Mouse (Mus musculus) 3T3-L1 (cell line): ENCODE results near the gene Mylk.
"Not testable (repeated sequence)": the region's sequence is repeated elsewhere in the genome, so short reads cannot be mapped to it uniquely, and the experiment has no call there.

Source experiments
- DNase-seq: peaks from one replicate; pipeline ENCODE4 v3.0.0-alpha.2; 2015; ENCODE audit warnings: low read depth, low spot score

The Mylk gene

DNA sequence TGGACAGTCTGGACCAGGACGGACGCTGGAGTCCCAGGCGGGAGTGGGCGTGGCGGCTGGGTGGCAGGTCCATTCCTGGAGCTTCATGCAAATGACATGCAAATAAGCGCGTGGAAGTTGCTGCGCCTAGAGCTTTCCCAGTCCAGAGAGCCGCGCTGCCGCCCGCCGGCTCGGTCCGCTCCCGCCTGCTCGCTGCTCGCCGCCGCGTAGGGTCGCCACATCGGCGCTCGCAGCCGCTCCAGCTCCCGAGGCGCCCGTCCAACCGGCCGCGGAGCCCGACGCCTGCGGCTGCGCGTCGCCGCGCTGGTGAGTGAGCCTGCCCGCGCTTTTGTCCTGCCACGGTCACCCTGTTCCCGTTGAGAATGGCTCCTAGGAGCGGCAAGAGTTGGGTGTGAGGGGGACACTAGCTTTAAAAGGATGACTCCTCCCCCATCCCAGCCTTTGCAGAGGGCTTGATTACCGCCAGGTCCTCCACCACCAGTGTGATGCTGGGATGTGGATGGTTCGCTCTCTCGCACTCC lies at the start of gene Mylk:
Gene Mylk, plus strand, starts transcription at position 146 of the 521 bp plus-strand sequence.
- DNase-seq = no peak

DNA sequence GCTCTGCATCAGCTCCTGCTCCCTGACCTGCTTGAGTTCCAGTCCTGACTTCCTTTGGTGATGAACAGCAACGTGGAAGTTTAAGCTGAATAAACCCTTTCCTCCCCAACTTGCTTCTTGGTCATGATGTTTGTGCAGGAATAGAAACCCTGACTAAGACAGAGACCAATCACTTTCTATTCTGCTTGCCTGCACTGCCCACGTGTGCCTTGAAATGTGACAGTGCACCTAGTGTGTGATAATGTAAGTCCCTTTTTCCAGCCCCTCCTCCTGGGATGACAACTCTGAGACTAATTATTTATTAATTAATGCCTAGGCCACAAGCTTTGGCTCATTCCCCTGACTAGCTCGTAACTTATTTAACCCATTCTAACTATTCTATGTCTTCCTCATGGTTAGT lies 46.3 kb upstream of the Mylk start:
- not testable (repeated sequence) for DNase-seq

DNA sequence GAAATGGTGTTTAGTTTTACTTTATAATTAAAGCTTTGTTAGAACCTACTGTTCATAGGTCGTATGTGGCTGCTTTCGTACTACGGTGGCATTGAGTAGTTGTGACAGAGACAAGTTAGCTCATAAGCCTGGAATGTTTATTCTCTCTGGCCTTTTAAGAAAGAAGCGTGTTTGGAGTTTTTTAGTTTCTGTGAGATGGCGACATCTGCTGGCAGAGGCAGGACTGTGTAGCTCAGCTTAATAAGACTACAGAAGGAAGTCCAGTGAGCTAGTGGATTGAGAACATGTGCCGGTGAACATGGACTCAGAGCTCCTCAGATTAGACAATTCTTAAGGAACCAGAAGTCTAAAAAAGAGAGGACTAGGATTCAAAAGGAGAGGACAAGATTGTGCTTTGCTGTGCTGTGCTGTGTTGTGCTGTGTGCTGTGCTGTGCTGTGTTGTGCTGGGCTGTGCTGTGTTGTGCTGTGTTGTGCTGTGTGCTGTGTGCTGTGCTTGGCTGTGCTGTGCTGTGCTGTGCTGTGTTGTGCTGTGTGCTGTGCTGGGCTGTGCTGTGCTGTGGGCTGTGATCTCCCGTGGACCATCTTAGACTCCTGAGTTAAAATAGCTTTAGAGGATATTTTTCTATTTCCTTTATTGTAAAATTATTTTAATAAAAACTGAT lies 44.7 kb upstream of the Mylk start:
- DNase-seq = peak; percentile 96

DNA sequence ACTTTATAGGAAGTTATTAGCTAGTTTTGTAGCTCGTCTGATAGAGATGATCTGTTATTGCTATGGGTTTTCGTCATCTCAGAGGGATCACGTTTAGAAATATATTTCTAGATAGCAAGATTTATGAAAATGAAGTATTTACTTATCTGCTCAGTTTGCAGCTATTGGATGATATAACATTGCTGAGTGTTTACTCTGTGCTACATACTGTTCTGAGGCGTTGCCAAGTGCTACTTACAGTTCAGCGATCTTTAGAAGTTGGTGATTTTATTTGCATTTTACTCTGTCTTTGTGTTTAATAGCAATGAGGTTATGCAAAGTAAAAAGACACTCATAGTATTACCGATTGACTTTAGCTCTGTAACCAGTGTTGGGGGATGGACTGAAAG lies 44.2 kb upstream of the Mylk start:
- no peak for DNase-seq

DNA sequence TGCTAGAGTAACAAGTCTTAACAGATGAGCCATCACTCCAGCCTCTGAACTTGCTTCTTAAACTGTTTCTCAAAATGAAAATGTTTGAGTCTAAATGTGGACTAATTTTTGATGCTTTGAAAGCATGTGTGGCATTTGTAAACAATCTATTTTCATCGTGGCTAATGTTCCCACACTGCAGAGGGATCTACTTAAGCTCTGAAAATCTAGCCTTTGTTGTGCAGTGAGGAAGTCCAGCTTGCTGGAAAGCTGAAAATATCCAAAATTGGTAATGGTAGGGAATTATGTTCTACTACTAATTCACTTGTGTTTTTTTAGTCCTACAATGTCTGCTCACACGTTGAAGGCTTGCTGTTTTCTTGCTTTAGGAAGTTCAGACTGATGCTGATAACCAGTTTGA lies 39.0 kb upstream of the Mylk start:
- DNase-seq = no peak

DNA sequence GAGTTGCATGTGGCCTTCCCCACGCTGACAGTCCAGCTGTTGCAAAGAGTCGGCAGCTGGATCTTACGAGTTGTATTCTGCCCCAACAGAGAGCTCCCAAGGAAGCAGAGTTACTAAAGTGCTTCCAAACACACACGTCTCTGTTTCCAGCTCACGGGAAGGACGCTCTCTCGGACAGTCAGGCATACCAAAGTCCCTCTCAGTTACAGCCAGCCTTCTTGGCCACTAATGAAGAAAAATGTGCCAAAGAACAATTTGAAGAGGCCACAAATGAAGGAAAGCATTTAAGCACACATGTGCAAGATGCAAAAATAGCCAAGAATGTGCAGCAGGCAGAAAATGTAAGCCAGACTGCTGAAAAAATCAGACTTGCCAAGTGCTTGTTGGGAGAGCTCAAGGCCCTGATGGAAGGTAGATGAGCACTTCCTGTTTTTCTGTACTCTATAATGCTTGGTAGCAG lies 38.5 kb upstream of the Mylk start:
- no peak for DNase-seq

DNA sequence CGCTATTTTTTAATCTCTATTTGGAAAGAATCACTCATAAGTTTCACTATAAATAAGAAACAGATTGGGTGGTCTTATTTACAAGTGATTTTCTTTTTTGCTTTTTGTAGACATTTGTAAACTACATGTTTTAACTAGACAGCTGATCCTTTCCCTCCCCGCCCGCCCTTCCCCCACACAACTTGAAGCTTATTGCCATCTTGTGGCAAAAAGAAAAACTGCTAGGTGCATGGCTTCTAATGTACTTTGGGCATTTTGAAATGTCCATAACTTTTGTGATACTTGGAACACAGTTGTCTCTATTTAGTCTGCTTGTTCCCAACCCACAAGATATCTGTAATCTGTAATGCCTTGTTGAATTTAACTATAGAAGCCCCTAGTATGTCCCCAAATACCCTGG lies 33.5 kb upstream of the Mylk start:
- DNase-seq = peak; percentile 65

DNA sequence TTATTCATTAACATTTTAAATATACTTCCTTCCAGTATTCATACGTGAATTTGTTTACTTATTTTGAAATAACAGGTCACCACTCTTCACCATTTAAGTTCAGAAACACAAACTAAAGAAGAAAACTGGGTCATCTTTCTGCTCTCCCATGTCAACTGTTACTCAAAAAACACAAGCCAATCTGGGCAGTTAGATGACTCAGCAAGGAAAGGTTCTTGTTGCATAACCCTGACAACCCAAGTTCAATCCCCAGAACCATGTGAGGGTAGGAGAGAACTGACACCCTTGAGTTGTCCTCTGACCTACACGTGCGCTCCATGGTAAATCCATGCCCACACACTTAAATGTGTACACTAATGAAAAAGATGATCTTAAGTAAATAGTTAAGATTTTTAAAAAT lies 19.9 kb upstream of the Mylk start:
- DNase-seq = peak; percentile 10

DNA sequence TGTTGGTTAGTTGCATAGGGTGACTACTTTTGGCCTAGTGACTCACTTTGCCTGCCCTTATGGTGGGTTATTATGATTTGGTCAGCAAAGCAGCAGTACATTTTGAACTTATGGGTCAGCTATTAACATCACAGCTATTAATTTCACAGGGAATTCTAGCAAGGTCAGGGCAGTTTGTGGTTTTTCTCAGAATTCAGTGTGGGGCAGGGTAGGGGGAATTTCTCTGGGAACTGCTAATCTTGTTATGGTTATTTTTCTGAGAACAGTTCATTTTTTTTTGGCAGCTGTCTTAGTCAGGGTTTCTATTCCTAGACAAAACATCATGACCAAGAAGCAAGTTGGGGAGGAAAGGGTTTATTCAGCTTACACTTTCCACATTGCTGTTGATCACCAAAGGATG lies 16.4 kb upstream of the Mylk start:
- DNase-seq = peak; percentile 51

DNA sequence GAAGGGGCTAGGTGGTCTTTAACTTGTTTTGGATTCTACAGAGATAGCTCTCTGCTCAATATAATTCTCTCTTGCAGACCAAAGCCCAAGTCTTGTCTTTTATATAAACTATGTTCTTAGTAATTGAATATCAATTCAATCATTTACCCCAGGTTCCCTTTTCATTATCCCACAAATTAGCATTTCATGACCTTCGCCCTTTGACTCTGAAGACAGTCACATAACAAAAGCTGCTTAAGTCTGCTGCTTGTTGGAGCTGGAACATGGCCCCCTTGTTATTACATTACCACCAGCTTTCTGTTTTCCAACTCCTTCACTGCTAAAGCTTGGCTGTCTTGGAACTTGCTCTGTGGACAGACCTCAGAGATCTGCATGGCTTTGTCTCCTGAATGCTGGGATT lies 15.6 kb upstream of the Mylk start:
- no peak for DNase-seq

DNA sequence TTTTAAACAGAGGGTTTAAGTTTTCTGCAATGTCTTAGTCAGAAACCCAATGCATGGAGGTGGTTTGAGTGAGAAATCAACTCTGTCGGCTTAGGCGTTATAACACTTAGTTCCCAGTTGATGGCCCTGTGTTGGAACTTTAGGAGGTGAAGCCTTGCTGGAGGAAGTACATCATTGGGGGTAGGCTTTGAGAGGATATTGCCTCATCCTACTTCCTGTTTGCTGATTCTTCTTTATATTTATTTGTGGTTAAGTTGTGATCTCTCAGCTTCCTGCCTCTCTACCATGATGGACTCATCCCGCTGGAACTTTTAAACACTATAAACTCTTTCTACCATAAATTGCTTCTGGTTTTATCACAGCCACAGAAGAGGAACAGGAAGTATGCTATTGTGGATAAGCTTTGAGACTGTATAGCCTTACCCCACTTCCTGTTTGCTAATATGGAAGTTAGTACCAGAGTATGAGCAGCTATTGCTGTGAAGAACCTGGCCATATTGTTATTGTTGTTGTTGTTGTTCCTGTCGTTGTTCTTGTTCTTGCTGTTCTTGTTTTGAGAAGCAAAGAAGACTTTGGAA lies 6.3 kb upstream of the Mylk start:
- no peak for DNase-seq

DNA sequence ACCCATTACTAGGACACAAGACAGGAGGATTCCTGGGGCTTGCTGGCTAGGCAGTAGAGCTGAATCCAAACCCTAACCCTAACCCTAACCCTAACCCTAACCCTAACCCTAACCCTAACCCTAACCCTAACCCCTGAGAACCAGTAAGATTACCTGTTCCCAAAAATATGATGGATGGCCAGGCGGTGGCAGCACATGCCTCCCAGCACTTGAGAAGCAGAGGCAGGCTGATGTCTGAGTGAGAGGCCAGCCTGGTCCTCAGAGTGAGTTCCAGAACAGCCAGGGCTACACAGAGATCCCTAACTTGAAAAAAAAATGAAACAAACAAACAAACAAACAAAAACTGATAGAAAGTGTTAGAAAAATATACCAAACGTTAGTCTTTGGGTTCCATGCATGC lies 2.1 kb upstream of the Mylk start:
- peak; percentile 27 for DNase-seq

DNA sequence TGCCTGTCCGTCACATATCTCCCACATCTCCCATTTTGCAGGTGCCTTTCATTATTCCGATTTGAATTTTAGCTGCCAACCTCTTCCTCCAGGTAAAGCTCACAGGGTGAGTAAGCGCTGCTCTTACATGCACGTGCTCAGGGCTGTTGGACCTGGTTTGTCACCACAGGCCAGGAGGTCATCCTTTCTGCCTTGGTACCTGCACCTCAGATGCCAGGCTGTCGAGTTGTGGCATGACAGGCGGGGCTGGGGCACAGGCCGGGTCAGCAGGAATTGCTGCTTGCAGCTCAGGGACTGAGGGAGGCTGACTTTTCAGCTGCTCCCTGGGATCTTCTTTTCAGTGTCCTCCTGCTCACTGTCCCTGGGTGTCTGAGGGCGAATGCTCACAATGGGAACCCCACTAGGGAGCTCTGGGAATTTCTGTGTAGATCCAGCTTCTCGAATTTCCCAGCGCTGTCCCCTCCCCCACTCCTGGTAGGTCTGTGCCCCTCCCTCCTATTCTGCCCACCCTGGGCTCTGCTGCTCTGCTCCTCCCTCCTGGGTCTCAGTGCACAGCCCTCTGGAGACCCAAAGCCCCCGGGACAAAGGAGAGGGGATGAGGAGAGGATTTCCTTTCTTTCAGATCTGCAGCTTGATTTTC lies 3.2 kb downstream of the Mylk start:
- no peak for DNase-seq

DNA sequence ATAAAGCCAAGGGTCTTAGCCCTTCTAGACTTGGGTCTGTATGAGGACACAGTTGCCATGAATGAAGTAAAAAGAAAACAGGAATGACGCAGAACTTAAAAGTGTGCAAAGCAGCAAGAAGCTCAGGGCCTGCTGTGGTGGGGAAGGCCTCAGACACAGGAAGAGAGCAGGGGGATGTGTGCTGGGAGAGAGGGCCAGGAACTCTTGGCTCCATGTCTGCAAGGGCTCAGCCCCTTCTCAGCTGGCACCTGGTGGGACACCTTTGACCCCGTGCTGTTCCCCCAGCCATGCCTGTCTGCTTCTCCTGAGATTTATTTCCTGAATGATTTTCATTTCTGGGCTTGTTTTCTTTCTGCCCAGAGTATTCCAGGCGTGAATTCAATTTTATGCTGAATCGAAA lies 4.5 kb downstream of the Mylk start:
- no peak for DNase-seq

DNA sequence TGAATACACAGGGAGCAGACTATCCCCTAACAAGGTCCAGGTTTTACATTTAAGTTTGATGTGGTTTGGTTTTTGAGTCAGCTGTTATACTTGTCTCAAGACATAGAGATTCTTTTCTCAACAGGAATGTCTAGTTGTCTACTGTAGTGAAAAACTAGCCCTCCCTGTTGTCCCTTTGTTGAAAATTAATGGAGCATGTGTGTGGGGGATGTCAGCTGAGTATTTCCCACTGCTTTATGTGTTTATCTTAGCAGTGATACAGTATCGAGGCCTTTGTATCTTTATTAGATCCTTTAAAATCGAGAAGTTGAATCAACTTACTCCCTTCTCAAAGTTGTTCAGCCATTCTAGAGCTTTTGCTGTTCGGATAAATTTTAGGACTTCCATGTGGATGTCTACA lies 7.0 kb downstream of the Mylk start:
- DNase-seq = no peak

DNA sequence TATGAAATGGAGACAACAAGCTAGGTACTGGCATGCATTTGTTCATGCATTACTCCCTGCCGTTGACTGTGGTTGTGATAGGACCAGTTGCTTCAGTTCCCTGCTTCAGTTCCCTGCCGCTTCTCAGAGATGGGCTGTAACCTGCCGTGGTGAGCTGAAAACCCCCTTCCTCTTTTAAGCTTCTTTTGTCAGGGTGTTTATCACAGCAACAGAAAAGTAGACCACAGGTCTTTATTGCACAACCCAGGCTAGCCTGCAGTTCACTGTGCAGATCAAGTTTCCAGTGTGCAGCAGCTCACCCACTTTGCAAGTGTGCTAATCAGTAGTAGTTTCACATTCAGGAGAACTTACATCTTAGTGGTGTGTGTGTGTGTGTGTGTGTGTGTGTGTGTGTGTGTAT lies 8.0 kb downstream of the Mylk start:
- DNase-seq = peak; percentile 37

DNA sequence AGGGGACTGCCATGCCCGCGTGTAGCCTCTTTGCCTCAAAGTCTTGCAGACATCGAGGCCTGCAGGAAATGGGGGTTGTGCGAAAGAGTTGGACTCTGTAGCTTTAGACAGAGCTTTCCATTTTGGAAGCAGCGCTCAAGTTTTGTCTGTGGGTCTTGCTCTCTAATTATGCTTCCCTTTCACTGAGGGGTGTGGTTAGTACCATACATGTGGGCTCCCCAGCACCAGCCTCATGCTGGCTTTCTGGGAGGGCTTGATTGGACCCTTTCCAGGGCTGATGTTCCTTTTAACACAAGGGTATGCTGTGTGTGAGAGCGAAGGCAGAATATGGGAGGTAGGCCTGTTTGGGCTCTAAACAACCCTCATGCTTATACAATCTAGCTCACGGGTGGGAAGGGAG lies 12.0 kb downstream of the Mylk start:
- DNase-seq = no peak

DNA sequence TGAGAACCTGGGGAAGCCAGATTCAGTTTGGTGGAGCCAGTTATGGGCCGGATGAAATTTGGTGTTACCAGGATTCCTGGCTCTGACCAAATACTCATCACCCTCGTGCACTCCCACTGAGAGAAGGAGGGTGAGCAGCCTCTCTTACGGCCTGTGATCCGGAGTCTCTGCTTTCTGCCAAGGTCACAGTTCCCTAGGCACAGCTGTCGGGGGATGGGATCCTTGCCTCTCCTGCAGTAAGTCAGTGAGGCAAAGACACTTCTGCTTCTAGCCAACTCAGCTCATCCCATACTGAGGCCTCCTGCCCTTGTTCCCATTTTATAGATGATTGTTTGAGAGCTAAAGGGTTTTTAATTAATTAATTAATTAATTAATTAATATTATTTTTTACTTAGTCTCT lies 13.2 kb downstream of the Mylk start:
- no peak for DNase-seq

DNA sequence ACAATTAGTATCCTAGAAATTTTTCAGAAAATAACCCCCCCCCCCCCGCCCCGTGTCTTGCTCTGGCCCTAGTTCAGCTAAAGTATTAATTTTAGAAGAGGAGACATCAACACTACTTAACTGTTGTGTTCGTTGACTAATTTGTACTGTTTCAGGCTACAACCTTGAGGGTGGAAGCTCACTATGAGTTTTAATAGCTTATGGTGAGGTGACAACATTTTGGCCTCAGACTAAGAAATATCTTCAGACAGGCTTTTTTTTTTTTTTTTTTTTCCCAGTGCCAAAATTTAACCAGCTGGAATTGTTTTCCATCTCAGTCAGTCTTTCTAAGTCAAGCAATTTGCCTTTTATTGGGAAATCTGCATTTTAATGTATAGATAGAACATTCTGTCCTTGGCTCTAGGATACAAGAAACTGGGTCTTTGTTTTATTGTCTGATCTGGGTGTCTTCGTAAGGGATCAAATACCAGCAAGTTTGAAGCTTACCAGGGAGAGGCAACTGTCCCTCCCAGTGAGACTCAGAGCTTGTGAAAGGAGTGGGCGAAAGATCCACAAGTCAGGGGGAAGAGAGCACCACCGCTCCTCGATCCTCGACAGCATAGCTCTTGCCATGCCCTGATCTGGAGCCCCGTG lies 19.1 kb downstream of the Mylk start:
- no peak for DNase-seq

DNA sequence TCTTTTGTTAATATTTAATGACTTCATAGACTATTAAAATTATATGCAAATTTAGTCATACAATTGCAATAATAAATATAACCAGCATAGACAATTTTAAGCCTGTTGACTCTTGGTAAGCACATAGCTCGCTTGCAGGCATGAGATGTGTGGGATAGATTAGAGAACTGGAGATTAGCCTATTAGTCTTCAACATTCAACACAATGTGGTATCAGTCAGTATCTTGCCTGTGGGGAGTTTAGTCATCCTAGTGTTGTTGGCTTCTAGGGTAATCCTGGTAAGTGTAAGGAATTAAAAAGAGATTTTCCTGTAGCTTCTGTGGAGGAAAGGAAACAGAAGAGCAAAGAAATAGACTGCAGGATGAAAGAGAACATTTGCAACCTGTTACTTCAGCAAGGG lies 20.7 kb downstream of the Mylk start:
- no peak for DNase-seq

DNA sequence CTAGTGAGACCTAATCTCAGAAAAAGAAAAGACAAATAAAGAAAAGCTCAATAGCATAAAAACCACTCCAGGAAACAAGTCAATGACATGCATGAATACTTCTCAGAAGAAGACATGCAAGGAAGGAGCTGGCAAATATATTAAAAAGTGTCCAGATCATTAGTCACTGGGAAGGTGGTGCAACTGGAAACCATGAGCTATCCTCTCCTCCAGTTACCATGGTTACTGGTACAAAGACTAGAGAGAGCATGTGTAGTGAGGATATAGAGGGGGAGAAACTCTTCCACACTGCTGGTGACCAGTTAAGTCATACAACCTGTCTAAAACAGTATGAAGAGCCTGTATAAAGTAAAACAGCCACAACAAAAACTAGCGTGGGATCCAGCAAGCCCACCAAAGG lies 21.2 kb downstream of the Mylk start:
- peak; percentile 62 for DNase-seq

DNA sequence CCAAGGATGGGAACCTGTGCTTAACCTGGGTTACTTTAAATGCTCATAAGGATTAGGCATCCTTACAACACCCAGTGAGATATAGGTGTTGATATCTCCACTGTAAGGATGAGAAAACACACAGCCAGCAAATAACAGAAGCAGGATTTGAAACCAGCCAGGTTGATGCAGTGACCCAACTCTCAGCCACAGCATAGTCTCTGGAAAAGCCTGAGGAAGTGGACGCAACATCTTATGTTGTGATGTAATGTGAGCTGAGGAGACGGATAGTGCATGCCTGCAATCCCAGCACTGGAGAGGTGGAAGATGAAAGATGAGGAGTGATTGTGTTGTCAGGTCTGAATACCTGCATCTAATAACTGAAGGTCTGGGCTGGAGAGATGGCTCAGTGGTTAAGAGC lies 22.4 kb downstream of the Mylk start:
- DNase-seq = no peak

DNA sequence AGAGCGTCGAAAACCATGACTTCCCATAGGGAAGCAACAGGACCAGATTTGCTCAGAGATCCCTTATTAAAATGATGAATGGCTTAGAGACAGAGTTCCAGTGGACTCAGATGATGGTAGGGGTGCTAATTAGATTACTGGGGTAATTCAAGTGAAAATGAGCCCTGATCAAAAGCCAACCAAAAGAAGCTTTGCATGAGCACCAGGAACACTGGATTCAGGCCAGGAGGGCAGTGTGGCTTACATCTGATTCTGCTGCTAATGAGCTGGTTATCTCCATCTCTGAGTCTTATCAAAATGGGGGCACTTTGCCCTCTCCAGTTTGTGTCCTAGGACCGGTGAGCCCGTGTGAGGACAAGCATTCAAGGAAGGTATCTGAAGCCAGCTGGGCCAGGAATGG lies 23.4 kb downstream of the Mylk start:
- DNase-seq = no peak
